Mouse (Mus musculus) myocyte (in vitro differentiated cells): ENCODE measurements around the gene Mad2l2. TPM values are rescaled to one million over a fixed set of nuclear protein-coding genes. Genes with fewer than 3 reads are reported as not detected.
A peak's percentile ranks its signal among the peaks of the same experiment; 100 is the strongest.

Source experiments
- H3K27me3 ChIP-seq: one replicate; pipeline ENCODE4 v1.6.1; 2011; ENCODE audit not compliant: control insufficient read depth, insufficient read depth, insufficient read length
- H3K36me3 ChIP-seq: one replicate; pipeline ENCODE4 v1.6.1; 2011; ENCODE audit not compliant: control insufficient read depth, insufficient read depth
- H3K4me2 ChIP-seq: one replicate; pipeline ENCODE4 v1.6.1; 2011; ENCODE audit warnings: low read depth, control low read depth
- H3K4me3 ChIP-seq: one replicate; pipeline ENCODE4 v1.5.1; 2011; ENCODE audit warnings: mild to moderate bottlenecking, control low read depth, moderate library complexity
- H3K79me2 ChIP-seq: one replicate; pipeline ENCODE4 v1.6.1; 2011; ENCODE audit not compliant: control insufficient read depth, insufficient read depth
- H3ac ChIP-seq: one replicate; pipeline ENCODE4 v1.6.1; 2011; ENCODE audit not compliant: control insufficient read depth, insufficient read length
- CEBPB ChIP-seq: IDR thresholded peaks from 2 replicates; pipeline ENCODE4 v1.6.1; 2011; ENCODE audit warnings: mild to moderate bottlenecking, moderate library complexity; ENCODE audit not compliant: poor library complexity, insufficient read depth, severe bottlenecking
- E2F4 ChIP-seq: IDR thresholded peaks from one replicate; pipeline ENCODE4 v1.6.1; 2011; ENCODE audit warnings: mild to moderate bottlenecking, control low read depth, moderate library complexity; ENCODE audit not compliant: insufficient read depth
- MAX ChIP-seq: IDR thresholded peaks from one replicate; pipeline ENCODE4 v1.6.1; 2011; ENCODE audit warnings: low read depth, mild to moderate bottlenecking, control low read depth
- MYOD1 ChIP-seq, 3 experiments: IDR thresholded peaks; one replicate each; pipeline ENCODE4 v1.6.1; 2011; ENCODE audit warnings: control low read depth in 2 of 3, low read depth in 2 of 3, mild to moderate bottlenecking in 2 of 3, moderate library complexity in 1 of 3; ENCODE audit not compliant: insufficient read length in 2 of 3, control insufficient read depth in 1 of 3
- MYOG ChIP-seq, 3 experiments: IDR thresholded peaks; one replicate each; pipeline ENCODE4 v1.6.1; 2011; ENCODE audit warnings: control low read depth in 2 of 3, low read depth in 2 of 3, mild to moderate bottlenecking in 2 of 3; ENCODE audit not compliant: insufficient read length in 2 of 3, control insufficient read depth in 1 of 3, insufficient read depth in 1 of 3
- POLR2A ChIP-seq: IDR thresholded peaks from one replicate; pipeline ENCODE4 v1.6.1; 2011; ENCODE audit warnings: low read depth, mild to moderate bottlenecking, control low read depth, moderate library complexity; ENCODE audit not compliant: insufficient read length
- POLR2AphosphoS2 ChIP-seq: IDR thresholded peaks from one replicate; pipeline ENCODE4 v1.6.1; 2011; ENCODE audit warnings: low read depth, control low read depth; ENCODE audit not compliant: insufficient read length
- REST ChIP-seq: IDR thresholded peaks from one replicate; pipeline ENCODE4 v1.6.1; 2011; ENCODE audit warnings: mild to moderate bottlenecking, control low read depth, moderate library complexity; ENCODE audit not compliant: insufficient read depth, insufficient read length
- SRF ChIP-seq: IDR thresholded peaks from one replicate; pipeline ENCODE4 v1.6.1; 2011; ENCODE audit warnings: low read depth; ENCODE audit not compliant: control insufficient read depth, insufficient read length
- TCF12 ChIP-seq: IDR thresholded peaks from one replicate; pipeline ENCODE4 v1.6.1; 2011; ENCODE audit warnings: mild to moderate bottlenecking, control low read depth; ENCODE audit not compliant: poor library complexity, insufficient read depth, severe bottlenecking
- TCF3 ChIP-seq: IDR thresholded peaks from one replicate; pipeline ENCODE4 v1.6.1; 2011; ENCODE audit warnings: low read depth, control low read depth; ENCODE audit not compliant: insufficient read length
- USF1 ChIP-seq: IDR thresholded peaks from one replicate; pipeline ENCODE4 v1.6.1; 2011; ENCODE audit warnings: low read depth, mild to moderate bottlenecking, control low read depth, moderate library complexity
- polyA plus RNA-seq: library from polyadenylated mRNA; unstranded; fragments of >200 nt; fragmentation: generic; extraction: Trizol; gene quantifications from one replicate; pipeline ENCODE4 v1.2.1, GENCODE M21; 2012; ENCODE audit warnings: missing spikeins

The Mad2l2 gene
- polyA plus RNA-seq, 1 experiment: 31.0 TPM

- peak overlapping the region; percentile 12 for H3K4me2 ChIP-seq
These were observed 8.0 kb upstream of the Mad2l2 start for GRCm38 (mm10) chr4:148121982-148122693.

GRCm38 (mm10) chr4:148122694-148123066 lies 7.5 kb upstream of the Mad2l2 start:
- Histone ChIP-seq H3K27me3 (no peaks in the 10 kb centered on the region), H3K36me3 (no peaks in the 10 kb centered on the region), H3K79me2 (no peaks in the 10 kb centered on the region), H3K4me2 (peak overlapping the region; percentile 24), H3K4me3 (no peak overlapping the region), H3ac (no peak overlapping the region)
- TF ChIP-seq MYOD1 (IDR thresholded peaks at IDR 0.05; ENCODE audit: control insufficient read depth in 1 of 3, insufficient read length in 2 of 3, low read depth in 2 of 3): no peak
- no peak for TF ChIP-seq TCF3
- no peak for TF ChIP-seq MYOG (IDR thresholded peaks at IDR 0.05; ENCODE audit: control insufficient read depth in 1 of 3, insufficient read depth in 1 of 3, insufficient read length in 2 of 3, low read depth in 2 of 3)
- no peak for TF ChIP-seq TCF12
- no peak for TF ChIP-seq SRF
- no peak for TF ChIP-seq USF1
- TF ChIP-seq POLR2AphosphoS2: no peak
- TF ChIP-seq E2F4: no peak
- TF ChIP-seq CEBPB: no peak
- TF ChIP-seq MAX: no peak
- no peak for TF ChIP-seq POLR2A

More at GRCm38 (mm10) chr4:148121982-148122693, 8.0 kb upstream of the Mad2l2 start:
- H3K4me3 ChIP-seq: no peak overlapping the region
- no peaks in the 10 kb centered on the region for H3K79me2 ChIP-seq
- no peaks in the 10 kb centered on the region for H3K36me3 ChIP-seq
- peak in 2 of 3 experiments; percentile 94 to 97 for TF ChIP-seq MYOD1 (IDR thresholded peaks at IDR 0.05; ENCODE audit: control insufficient read depth in 1 of 3, insufficient read length in 2 of 3, low read depth in 2 of 3)
- peak in 2 of 3 experiments; percentile 97 to 98 for TF ChIP-seq MYOG (IDR thresholded peaks at IDR 0.05; ENCODE audit: control insufficient read depth in 1 of 3, insufficient read depth in 1 of 3, insufficient read length in 2 of 3, low read depth in 2 of 3)
- TF ChIP-seq REST: no peak
- peak; percentile 91 for TF ChIP-seq TCF3
- TF ChIP-seq TCF12: peak; percentile 78
- TF ChIP-seq POLR2A: no peak
- H3ac ChIP-seq: no peak overlapping the region
- H3K27me3 ChIP-seq: no peaks in the 10 kb centered on the region

DNA sequence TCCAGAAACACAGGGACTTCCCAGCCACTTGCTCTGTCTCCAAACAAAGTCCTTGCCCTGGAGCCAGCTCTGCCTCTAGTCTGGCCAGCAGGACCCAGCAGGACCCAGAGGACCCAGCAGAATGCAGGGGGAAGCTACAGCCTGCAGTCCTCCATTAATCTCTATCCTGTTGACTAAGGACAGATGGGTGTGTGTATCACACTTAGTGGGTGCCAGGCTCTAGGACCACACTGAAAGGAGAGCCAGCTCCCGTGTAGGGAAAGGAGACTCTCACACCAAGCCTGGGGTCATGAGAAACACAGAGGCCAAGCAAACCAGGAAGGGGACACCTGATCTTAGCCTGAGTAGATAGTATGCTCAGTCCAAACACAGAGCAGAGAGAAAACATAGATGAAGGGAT lies 1.9 kb upstream of the Mad2l2 start:
- Histone ChIP-seq H3ac (no peak overlapping the region), H3K27me3 (peaks cover 29% of the 10 kb centered on the region), H3K4me3 (no peak overlapping the region), H3K79me2 (no peaks in the 10 kb centered on the region), H3K4me2 (no peak overlapping the region), H3K36me3 (no peaks in the 10 kb centered on the region)
- no peak for TF ChIP-seq POLR2AphosphoS2
- TF ChIP-seq TCF3: no peak

- no peaks in the 10 kb centered on the region for H3K79me2 ChIP-seq
- peaks cover 29% of the 10 kb centered on the region for H3K27me3 ChIP-seq
- H3ac ChIP-seq: no peak overlapping the region
- H3K4me2 ChIP-seq: no peak overlapping the region
- no peak overlapping the region for H3K4me3 ChIP-seq
- no peaks in the 10 kb centered on the region for H3K36me3 ChIP-seq
- TF ChIP-seq USF1: no peak
- no peak for TF ChIP-seq SRF
- TF ChIP-seq E2F4: no peak
- TF ChIP-seq POLR2AphosphoS2: no peak
- no peak for TF ChIP-seq TCF12
- TF ChIP-seq REST: no peak
- no peak for TF ChIP-seq MYOD1 (IDR thresholded peaks at IDR 0.05; ENCODE audit: control insufficient read depth in 1 of 3, insufficient read length in 2 of 3, low read depth in 2 of 3)
- no peak for TF ChIP-seq TCF3
- TF ChIP-seq MAX: no peak
- TF ChIP-seq CEBPB: no peak
- TF ChIP-seq POLR2A: no peak
- TF ChIP-seq MYOG (IDR thresholded peaks at IDR 0.05; ENCODE audit: control insufficient read depth in 1 of 3, insufficient read depth in 1 of 3, insufficient read length in 2 of 3, low read depth in 2 of 3): no peak
These were observed 1.5 kb upstream of the Mad2l2 start for GRCm38 (mm10) chr4:148128672-148129071.

DNA sequence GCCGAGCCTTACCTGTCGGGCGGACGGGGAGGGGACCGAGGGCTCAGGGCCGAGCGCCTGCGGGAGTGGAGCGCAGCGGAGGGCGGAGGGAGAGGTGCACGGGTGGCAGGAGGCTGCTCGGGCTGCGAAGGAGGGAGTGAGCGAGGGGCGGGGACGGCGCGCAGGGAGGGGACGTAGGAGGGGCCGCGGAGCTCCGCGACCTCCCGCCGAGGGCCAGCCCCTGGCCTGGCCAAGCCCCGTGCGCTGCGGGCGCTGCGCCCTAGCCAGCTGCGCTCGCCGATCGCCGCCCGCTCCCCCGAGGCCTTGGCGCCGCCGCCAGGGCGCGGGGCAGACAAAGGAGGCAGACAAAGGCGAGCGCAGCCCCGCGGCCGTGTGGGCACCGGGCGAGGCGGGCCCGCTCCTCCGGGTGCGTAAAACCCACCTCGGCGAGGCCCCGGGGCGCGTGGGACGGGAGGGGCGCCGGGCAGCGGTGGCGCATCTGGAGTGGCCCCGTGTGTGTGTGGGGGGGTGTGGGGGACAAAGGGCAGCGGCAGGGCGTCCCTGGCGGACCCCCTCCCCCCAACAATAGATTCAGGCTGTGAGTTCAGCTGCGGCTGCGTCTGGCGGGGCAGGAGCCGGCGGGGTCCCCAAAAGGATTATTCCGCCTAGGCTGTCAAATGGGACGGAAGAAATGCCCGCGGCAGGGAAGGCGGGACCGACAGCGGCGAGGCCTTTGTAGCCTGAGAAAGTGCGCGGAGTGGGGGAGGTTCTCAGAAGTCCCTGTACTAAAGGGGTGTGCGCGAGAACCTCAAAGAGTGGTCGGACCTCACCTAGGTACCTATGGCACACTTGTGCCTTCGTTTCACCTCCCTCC lies 603 bp downstream of the Mad2l2 start, which contains the start of gene Draxin:
Gene Draxin, minus strand, starts transcription at position 138 of the 853 bp plus-strand sequence.
- Histone ChIP-seq H3K27me3 (peaks cover 37% of the 10 kb centered on the region), H3K36me3 (no peaks in the 10 kb centered on the region), H3ac (peak within 1 kb of the TSS; percentile 44), H3K4me3 (no peak within 1 kb of the TSS), H3K4me2 (peak within 1 kb of the TSS; percentile 34), H3K79me2 (no peaks in the 10 kb centered on the region)
- TF ChIP-seq MYOG (IDR thresholded peaks at IDR 0.05; ENCODE audit: control insufficient read depth in 1 of 3, insufficient read depth in 1 of 3, insufficient read length in 2 of 3, low read depth in 2 of 3) (peak in 1 of 3 experiments; percentile 47), USF1 (no peak)
